Mouse (Mus musculus): Measurements from ENCODE around the gene Igtp. TPM values are rescaled to one million over a fixed set of nuclear protein-coding genes. Genes with fewer than 3 reads are reported as not detected.
"Not testable (repeated sequence)": the region's sequence is repeated elsewhere in the genome, so short reads cannot be mapped to it uniquely, and the experiment has no call there.

Gene Igtp
- 28.7 and 39.5 TPM in 2 replicates for polyA plus RNA-seq (2011; ENCODE audit: insufficient read depth, insufficient read length, low replicate concordance, missing spikeins)

- Histone ChIP-seq H3K27ac (ENCODE audit: control insufficient read depth, insufficient read depth, low read depth, low read length, poor library complexity) (peak within 1 kb of the TSS; percentile 93), H3K4me3 (replicated peaks; ENCODE audit: control insufficient read depth, low read depth, low read length) (peak within 1 kb of the TSS; percentile 96)
- WGBS = under 1% methylated on average over 14 of the region's 15 CpGs
- not testable (repeated sequence) for H3K4me1 ChIP-seq (ENCODE audit: control insufficient read depth, insufficient read depth, low read length)
These were observed at the start of gene Igtp, which contains the start of gene Irgm2 for GRCm38 (mm10) chr11:58199229-58200037. TSS of gene Igtp (plus strand) at chr11:58199556. TSS of gene Irgm2 (plus strand) at chr11:58199618.

GRCm38 (mm10) chr11:58155458-58155857 lies 43.9 kb upstream of the Igtp start:
- H3K27ac ChIP-seq (ENCODE audit: control insufficient read depth, insufficient read depth, low read depth, low read length, poor library complexity) = no peak overlapping the region
- WGBS = 92% methylated on average over 9 of the region's 9 CpGs
- no peak for TF ChIP-seq CTCF (IDR thresholded peaks at IDR 0.05; ENCODE audit: control insufficient read depth, insufficient read depth, low read length)

GRCm38 (mm10) chr11:58156871-58157270 lies 42.5 kb upstream of the Igtp start:
- TF ChIP-seq CTCF (IDR thresholded peaks at IDR 0.05; ENCODE audit: control insufficient read depth, insufficient read depth, low read length) (no peak), POLR2A (IDR thresholded peaks at IDR 0.05; ENCODE audit: borderline replicate concordance, control insufficient read depth, low read depth, low read length) (no peak)
- H3K4me3 ChIP-seq (replicated peaks; ENCODE audit: control insufficient read depth, low read depth, low read length) = no peak overlapping the region
- WGBS = 59% methylated on average over 3 of the region's 3 CpGs
- no peaks in the 10 kb centered on the region for H3K4me1 ChIP-seq (ENCODE audit: control insufficient read depth, insufficient read depth, low read length)
- no peak overlapping the region for H3K27ac ChIP-seq (ENCODE audit: control insufficient read depth, insufficient read depth, low read depth, low read length, poor library complexity)

More at GRCm38 (mm10) chr11:58155458-58155857, 43.9 kb upstream of the Igtp start:
- no peak overlapping the region for H3K4me3 ChIP-seq (replicated peaks; ENCODE audit: control insufficient read depth, low read depth, low read length)
- no peaks in the 10 kb centered on the region for H3K4me1 ChIP-seq (ENCODE audit: control insufficient read depth, insufficient read depth, low read length)

- TF ChIP-seq CTCF (IDR thresholded peaks at IDR 0.05; ENCODE audit: control insufficient read depth, insufficient read depth, low read length) = peak; percentile 38; the same call in 1 of the 2 replicates
- no peak for TF ChIP-seq POLR2A (IDR thresholded peaks at IDR 0.05; ENCODE audit: borderline replicate concordance, control insufficient read depth, low read depth, low read length)
- Histone ChIP-seq H3K4me3 (replicated peaks; ENCODE audit: control insufficient read depth, low read depth, low read length) (no peak overlapping the region), H3K27ac (ENCODE audit: control insufficient read depth, insufficient read depth, low read depth, low read length, poor library complexity) (no peak overlapping the region), H3K4me1 (ENCODE audit: control insufficient read depth, insufficient read depth, low read length) (no peaks in the 10 kb centered on the region)
- 93% methylated on average over 2 of the region's 2 CpGs for WGBS
These were observed 34.3 kb upstream of the Igtp start for GRCm38 (mm10) chr11:58165072-58165471.

GRCm38 (mm10) chr11:58167822-58168166 lies 31.6 kb upstream of the Igtp start:
- WGBS = under 1% methylated on average over 8 of the region's 8 CpGs
- peak overlapping the region; percentile 73; the same call in 1 of the 2 replicates for H3K27ac ChIP-seq (ENCODE audit: control insufficient read depth, insufficient read depth, low read depth, low read length, poor library complexity)
- H3K4me1 ChIP-seq (ENCODE audit: control insufficient read depth, insufficient read depth, low read length) = peaks cover 1% of the 10 kb centered on the region

GRCm38 (mm10) chr11:58168167-58168915 lies 31.0 kb upstream of the Igtp start, which contains the start of gene Gemin5:
TSS of gene Gemin5 (minus strand) at chr11:58168539.
- Histone ChIP-seq H3K27ac (ENCODE audit: control insufficient read depth, insufficient read depth, low read depth, low read length, poor library complexity) (peak within 1 kb of the TSS; percentile 73), H3K4me3 (replicated peaks; ENCODE audit: control insufficient read depth, low read depth, low read length) (peak within 1 kb of the TSS; percentile 86), H3K4me1 (ENCODE audit: control insufficient read depth, insufficient read depth, low read length) (peaks cover 1% of the 10 kb centered on the region)
- TF ChIP-seq POLR2A (IDR thresholded peaks at IDR 0.05; ENCODE audit: borderline replicate concordance, control insufficient read depth, low read depth, low read length) (peak; percentile 49; the same call in 1 of the 2 replicates), CTCF (IDR thresholded peaks at IDR 0.05; ENCODE audit: control insufficient read depth, insufficient read depth, low read length) (no peak)
- under 1% methylated on average over 71 of the region's 71 CpGs for WGBS

More at GRCm38 (mm10) chr11:58167822-58168166, 31.6 kb upstream of the Igtp start:
- H3K4me3 ChIP-seq (replicated peaks; ENCODE audit: control insufficient read depth, low read depth, low read length) = peak overlapping the region; percentile 86
- TF ChIP-seq CTCF (IDR thresholded peaks at IDR 0.05; ENCODE audit: control insufficient read depth, insufficient read depth, low read length) (no peak), POLR2A (IDR thresholded peaks at IDR 0.05; ENCODE audit: borderline replicate concordance, control insufficient read depth, low read depth, low read length) (no peak)

GRCm38 (mm10) chr11:58169666-58170065 lies 29.7 kb upstream of the Igtp start:
- WGBS = 82% methylated on average over 4 of the region's 4 CpGs
- Histone ChIP-seq H3K4me3 (replicated peaks; ENCODE audit: control insufficient read depth, low read depth, low read length) (no peak overlapping the region), H3K4me1 (ENCODE audit: control insufficient read depth, insufficient read depth, low read length) (peaks cover 1% of the 10 kb centered on the region), H3K27ac (ENCODE audit: control insufficient read depth, insufficient read depth, low read depth, low read length, poor library complexity) (no peak overlapping the region)
- no peak for TF ChIP-seq POLR2A (IDR thresholded peaks at IDR 0.05; ENCODE audit: borderline replicate concordance, control insufficient read depth, low read depth, low read length)
- no peak for TF ChIP-seq CTCF (IDR thresholded peaks at IDR 0.05; ENCODE audit: control insufficient read depth, insufficient read depth, low read length)

GRCm38 (mm10) chr11:58171459-58172091 lies 27.8 kb upstream of the Igtp start, which contains the start of gene Mrpl22:
TSS of gene Mrpl22 (plus strand) at chr11:58171661.
- WGBS = under 1% methylated on average over 34 of the region's 34 CpGs
- TF ChIP-seq CTCF (IDR thresholded peaks at IDR 0.05; ENCODE audit: control insufficient read depth, insufficient read depth, low read length) = no peak
- TF ChIP-seq POLR2A (IDR thresholded peaks at IDR 0.05; ENCODE audit: borderline replicate concordance, control insufficient read depth, low read depth, low read length) = peak; percentile 44; the same call in 1 of the 2 replicates
- Histone ChIP-seq H3K4me3 (replicated peaks; ENCODE audit: control insufficient read depth, low read depth, low read length) (peak within 1 kb of the TSS; percentile 84), H3K4me1 (ENCODE audit: control insufficient read depth, insufficient read depth, low read length) (peaks cover 1% of the 10 kb centered on the region), H3K27ac (ENCODE audit: control insufficient read depth, insufficient read depth, low read depth, low read length, poor library complexity) (peak within 1 kb of the TSS; percentile 8; the same call in 1 of the 2 replicates)
